8 mouse cellular contexts compared by ENCODE assay signal in the genomic region with DNA sequence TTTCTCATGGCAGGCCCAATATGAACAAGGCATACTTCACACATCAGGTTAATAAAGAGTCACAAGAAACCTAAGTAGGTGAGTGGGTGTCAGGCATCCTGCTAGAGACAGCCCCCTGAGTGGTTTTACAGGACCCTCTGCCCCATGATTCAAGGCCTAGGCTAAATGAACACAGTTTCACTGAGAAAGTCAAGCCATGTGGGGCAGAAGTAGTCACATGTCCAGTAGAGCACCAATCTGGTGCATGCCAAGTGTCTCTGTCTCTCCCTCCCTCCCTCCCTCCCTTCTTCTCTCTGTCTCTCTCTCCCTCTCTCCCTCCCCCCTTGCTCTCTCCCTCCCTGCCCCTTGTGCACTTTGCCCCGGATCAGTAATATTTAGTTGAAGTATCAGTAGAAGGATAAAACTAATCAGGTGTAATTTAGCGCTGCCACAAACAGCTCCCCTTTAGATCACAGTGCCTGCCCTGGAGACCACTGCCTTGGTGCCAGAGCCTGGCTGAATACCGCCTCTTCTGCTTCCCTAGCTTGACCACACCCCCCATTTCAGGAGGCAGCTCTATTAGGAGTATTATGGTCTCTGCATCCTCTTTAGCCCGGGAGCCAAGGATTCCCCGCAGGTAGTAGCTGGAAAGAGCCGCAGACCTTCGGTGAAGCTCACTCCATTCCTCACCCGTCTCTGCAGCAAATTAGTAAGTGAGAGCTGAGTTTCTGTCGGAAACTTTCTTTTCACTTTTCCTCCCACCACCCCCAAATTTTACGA. TPM values are rescaled to one million over a fixed set of nuclear protein-coding genes. Genes with fewer than 3 reads are reported as not detected.
A peak's percentile ranks its signal among the peaks of the same experiment; 100 is the strongest.
DNase-seq lines count a peak whose midpoint lies in the region; ATAC-seq and TF ChIP-seq lines count a peak whose summit lies in the region.

Gene Ets1 (plus strand): TSS at position 595 of the 759 bp plus-strand sequence.

- peak within 1 kb of the TSS; percentile 44 for H3K4me3 ChIP-seq in kidney, adult 2 months (ENCODE audit: insufficient read depth, low read depth, low read length)
- H3K4me3 ChIP-seq in forebrain, embryonic 16.5 days (replicated peaks; ENCODE audit: low read length): peak within 1 kb of the TSS; percentile 5; the same call in 1 of the 2 replicates
- H3K4me3 ChIP-seq in hindbrain, embryonic 13.5 days: peak within 1 kb of the TSS; percentile 14; the same call in 1 of the 2 replicates
- H3K4me3 ChIP-seq in limb, embryonic 12.5 days (replicated peaks): peak within 1 kb of the TSS; percentile 29
- H3K4me3 ChIP-seq in midbrain, postnatal 0 days (ENCODE audit: low read depth, low read length): no peak within 1 kb of the TSS

- H3K27me3 ChIP-seq in kidney, adult 2 months (replicated peaks; ENCODE audit: control insufficient read depth, insufficient read depth, low read length): no peaks in the 10 kb centered on the region
- H3K27me3 ChIP-seq in forebrain, embryonic 16.5 days (replicated peaks; ENCODE audit: control insufficient read depth, insufficient read depth, low read length): peaks cover 23% of the 10 kb centered on the region
- peaks cover 54% of the 10 kb centered on the region for H3K27me3 ChIP-seq in hindbrain, embryonic 13.5 days
- peaks cover 16% of the 10 kb centered on the region; the same call in 1 of the 2 replicates for H3K27me3 ChIP-seq in limb, embryonic 12.5 days
- no peaks in the 10 kb centered on the region; the same call in 1 of the 2 replicates for H3K27me3 ChIP-seq in midbrain, postnatal 0 days (ENCODE audit: insufficient read depth, low read length)

- H3K36me3 ChIP-seq in kidney, adult 2 months (ENCODE audit: control insufficient read depth, insufficient read depth, low read length): no peaks in the 10 kb centered on the region
- H3K36me3 ChIP-seq in forebrain, embryonic 16.5 days (ENCODE audit: control insufficient read depth, insufficient read depth): no peaks in the 10 kb centered on the region
- H3K36me3 ChIP-seq in hindbrain, embryonic 13.5 days: no peaks in the 10 kb centered on the region
- H3K36me3 ChIP-seq in limb, embryonic 12.5 days: no peaks in the 10 kb centered on the region
- no peaks in the 10 kb centered on the region for H3K36me3 ChIP-seq in midbrain, postnatal 0 days (ENCODE audit: insufficient read depth, low read length)

- H3K27ac ChIP-seq in kidney, adult 2 months (ENCODE audit: insufficient read depth, low read depth, low read length): no peak within 1 kb of the TSS
- H3K27ac ChIP-seq in forebrain, embryonic 16.5 days (ENCODE audit: low read length): no peak within 1 kb of the TSS
- H3K27ac ChIP-seq in hindbrain, embryonic 13.5 days: no peak within 1 kb of the TSS
- no peak within 1 kb of the TSS for H3K27ac ChIP-seq in limb, embryonic 12.5 days
- H3K27ac ChIP-seq in midbrain, postnatal 0 days (ENCODE audit: low read depth, low read length): no peak within 1 kb of the TSS

- 3% methylated on average over 10 of the region's 10 CpGs for WGBS in kidney, adult 2 months
- 0% methylated on average over 10 of the region's 10 CpGs for WGBS in forebrain, embryonic 16.5 days
- WGBS in hindbrain, embryonic 13.5 days: 1% methylated on average over 10 of the region's 10 CpGs
- WGBS in limb, embryonic 12.5 days: under 1% methylated on average over 10 of the region's 10 CpGs
- under 1% methylated on average over 10 of the region's 10 CpGs for WGBS in midbrain, postnatal 0 days

- no peak for TF ChIP-seq POLR2A in kidney, adult 2 months (IDR thresholded peaks at IDR 0.05; ENCODE audit: low read depth, low read length)

- H3K4me1 ChIP-seq in kidney, adult 2 months (ENCODE audit: control insufficient read depth, insufficient read depth, low read length): no peaks in the 10 kb centered on the region
- peaks cover 4% of the 10 kb centered on the region; the same call in 1 of the 2 replicates for H3K4me1 ChIP-seq in forebrain, embryonic 16.5 days (replicated peaks; ENCODE audit: control insufficient read depth, insufficient read depth, low read length)
- 0 out of 2 replicates have a peak, but pooled peaks cover 3% of the 10 kb centered on the region for H3K4me1 ChIP-seq in hindbrain, embryonic 13.5 days (replicated peaks)
- H3K4me1 ChIP-seq in limb, embryonic 12.5 days (replicated peaks): peaks cover 29% of the 10 kb centered on the region
- H3K4me1 ChIP-seq in midbrain, postnatal 0 days (ENCODE audit: insufficient read depth, low read length): no peaks in the 10 kb centered on the region

- no peaks in the 10 kb centered on the region for H3K9me3 ChIP-seq in forebrain, embryonic 16.5 days (ENCODE audit: control insufficient read depth, low read length)
- no peaks in the 10 kb centered on the region for H3K9me3 ChIP-seq in hindbrain, embryonic 13.5 days
- H3K9me3 ChIP-seq in limb, embryonic 12.5 days: no peaks in the 10 kb centered on the region
- H3K9me3 ChIP-seq in midbrain, postnatal 0 days (ENCODE audit: low read length): no peaks in the 10 kb centered on the region

- no peak for ATAC-seq in forebrain, embryonic 16.5 days
- no peak for ATAC-seq in hindbrain, embryonic 13.5 days (ENCODE audit: low FRiP score)
- ATAC-seq in limb, embryonic 12.5 days (ENCODE audit: insufficient number of reproducible peaks, insufficient read depth, low FRiP score, low TSS enrichment, low read depth): no peak
- no peak for ATAC-seq in midbrain, postnatal 0 days (ENCODE audit: low FRiP score)

- DNase-seq in kidney, adult 2 months: peak; percentile 51
- no peak for DNase-seq in kidney, adult 11 months
- no peak for DNase-seq in adrenal gland, adult 8-10 months
- peak; percentile 25 for DNase-seq in midbrain, postnatal 0 days (ENCODE audit: low spot score)
- DNase-seq in right cerebral cortex, postnatal 25 days: no peak

- no peak for TF ChIP-seq CTCF in kidney, adult 2 months (conservative IDR thresholded peaks at IDR 0.05; ENCODE audit: insufficient read depth, insufficient read length, low read depth, low read length)
- TF ChIP-seq CTCF in midbrain, postnatal 0 days (IDR thresholded peaks at IDR 0.05): no peak

- no peak within 1 kb of the TSS for H3K4me2 ChIP-seq in forebrain, embryonic 16.5 days (ENCODE audit: low read length)
- H3K4me2 ChIP-seq in hindbrain, embryonic 13.5 days: peak within 1 kb of the TSS; percentile 31; the same call in 1 of the 2 replicates
- peak within 1 kb of the TSS; percentile 57 for H3K4me2 ChIP-seq in limb, embryonic 12.5 days
- peak within 1 kb of the TSS; percentile 21; the same call in 1 of the 2 replicates for H3K4me2 ChIP-seq in midbrain, postnatal 0 days (ENCODE audit: low read depth, low read length, poor library complexity, severe bottlenecking)

- no peak within 1 kb of the TSS for H3K9ac ChIP-seq in forebrain, embryonic 16.5 days (replicated peaks; ENCODE audit: low read depth, low read length)
- no peak within 1 kb of the TSS for H3K9ac ChIP-seq in hindbrain, embryonic 13.5 days
- H3K9ac ChIP-seq in limb, embryonic 12.5 days (replicated peaks): no peak within 1 kb of the TSS
- no peak within 1 kb of the TSS for H3K9ac ChIP-seq in midbrain, postnatal 0 days (replicated peaks; ENCODE audit: low read length, poor library complexity, severe bottlenecking)

RNA-seq across cellular contexts. Expression of gene Ets1, which starts in this region (rescaled TPM):
- polyA plus RNA-seq in kidney, adult 2 months (2012; rRNA removed): 15.8 and 25.2 TPM in 2 replicates
- 10 to 100 TPM; 21.2 to 39.9 (median 34.8) TPM for total RNA-seq in adrenal gland, adult 8-10 months (2022)
- 21.3 and 26.2 TPM in 2 replicates for polyA plus RNA-seq in forebrain, embryonic 16.5 days (2015; fragmentation: Nextera tagmentation; extraction: Ambion mirVana)
- 23.2 and 24.3 TPM in 2 replicates for polyA plus RNA-seq in hindbrain, embryonic 13.5 days (2015; fragmentation: Nextera tagmentation; extraction: Ambion mirVana)
- polyA plus RNA-seq in limb, embryonic 12.5 days (2016; fragmentation: Nextera tagmentation; extraction: Ambion mirVana): 47.7 and 48.5 TPM in 2 replicates
- total RNA-seq in midbrain, postnatal 0 days (2014; rRNA removed): 10.8 and 16.0 TPM in 2 replicates
- polyA plus RNA-seq in midbrain, postnatal 0 days (2015; fragmentation: Nextera tagmentation; extraction: Ambion mirVana): 8.4 and 8.9 TPM in 2 replicates

Comparison
In these comparisons a context has a peak if more than half of its experiments do, and no peak if none do; other contexts are left out.
1. DNase-seq: peak in kidney, adult 2 months (single experiment) and midbrain, postnatal 0 days (single experiment); none in kidney, adult 11 months (single experiment), adrenal gland, adult 8-10 months (single experiment) and right cerebral cortex, postnatal 25 days (single experiment).